Mouse (Mus musculus) layer of hippocampus, adult 2 months (tissue): ENCODE results near the gene Map3k6. TPM values are rescaled to one million over a fixed set of nuclear protein-coding genes. Genes with fewer than 3 reads are reported as not detected.

Experiments used
- DNase-seq, 2 experiments: peaks; one replicate each; pipeline ENCODE4 v3.0.0; 2022; ENCODE audit warnings: low spot score in 2 of 2
- H3K27ac ChIP-seq: fragments of 200-600 bp; 2 replicates; pipeline ENCODE4 v1.8.1; 2022
- H3K4me3 ChIP-seq: fragments of 200-600 bp; 2 replicates; pipeline ENCODE4 v1.8.1; 2022; ENCODE audit warnings: mild to moderate bottlenecking
- CTCF ChIP-seq: fragments of 200-600 bp; conservative IDR thresholded peaks from 2 replicates; pipeline ENCODE4 v1.8.1; 2022; ENCODE audit warnings: antibody characterized with exemption, mild to moderate bottlenecking, moderate library complexity
- microRNA-seq, 2 experiments: library from miRNA; unstranded; fragments of <30 nt; microRNA quantifications; one replicate each; pipeline ENCODE4 v1.2.0; 2021
- total RNA-seq, 2 experiments: library from RNA; stranded (reverse); gene quantifications; 2 replicates each; pipeline ENCODE4 v1.2.3; 2021

Gene Map3k6
- total RNA-seq, 2 experiments from 2014 or later = 5.8 to 10.5 TPM

GRCm38 (mm10) chr4:133286476-133287077, 46.0 kb downstream of the Map3k6 start:
- Histone ChIP-seq H3K27ac (no peak overlapping the region), H3K4me3 (no peak overlapping the region)
- no peak for DNase-seq
- no peak for TF ChIP-seq CTCF

GRCm38 (mm10) chr4:133291255-133291654, 50.6 kb downstream of the Map3k6 start:
- no peak overlapping the region for H3K4me3 ChIP-seq
- DNase-seq = no peak
- TF ChIP-seq CTCF = no peak
- H3K27ac ChIP-seq = no peak overlapping the region

GRCm38 (mm10) chr4:133292405-133292804, 51.8 kb downstream of the Map3k6 start:
- Histone ChIP-seq H3K27ac (no peak overlapping the region), H3K4me3 (no peak overlapping the region)
- no peak for TF ChIP-seq CTCF
- no peak for DNase-seq

- Histone ChIP-seq H3K27ac (no peak overlapping the region), H3K4me3 (no peak overlapping the region)
- no peak for DNase-seq
- no peak for TF ChIP-seq CTCF
These were observed 52.6 kb downstream of the Map3k6 start for GRCm38 (mm10) chr4:133292901-133293843.

GRCm38 (mm10) chr4:133294084-133294483, 53.5 kb downstream of the Map3k6 start:
- DNase-seq = no peak
- Histone ChIP-seq H3K27ac (no peak overlapping the region), H3K4me3 (no peak overlapping the region)
- no peak for TF ChIP-seq CTCF

GRCm38 (mm10) chr4:133297360-133297759, 56.7 kb downstream of the Map3k6 start:
- DNase-seq = no peak
- no peak overlapping the region for H3K4me3 ChIP-seq
- H3K27ac ChIP-seq = peak overlapping the region; percentile 83
- TF ChIP-seq CTCF = no peak

GRCm38 (mm10) chr4:133297801-133298238, 57.2 kb downstream of the Map3k6 start:
- peak; percentile 81 to 83 for DNase-seq
- peak overlapping the region; percentile 83 for H3K27ac ChIP-seq
- no peak overlapping the region for H3K4me3 ChIP-seq
- TF ChIP-seq CTCF = peak; percentile 99

GRCm38 (mm10) chr4:133298516-133299365, 58.1 kb downstream of the Map3k6 start:
- peak; percentile 61 to 67 for DNase-seq
- TF ChIP-seq CTCF = no peak
- peak overlapping the region; percentile 83 for H3K27ac ChIP-seq
- H3K4me3 ChIP-seq = no peak overlapping the region

- no peak for TF ChIP-seq CTCF
- no peak overlapping the region for H3K4me3 ChIP-seq
- peak overlapping the region; percentile 83 for H3K27ac ChIP-seq
- peak; percentile 68 to 78 for DNase-seq
These were observed 59.1 kb downstream of the Map3k6 start for GRCm38 (mm10) chr4:133299701-133300100.

- no peak overlapping the region for H3K4me3 ChIP-seq
- TF ChIP-seq CTCF = no peak
- peak overlapping the region; percentile 83 for H3K27ac ChIP-seq
- no peak for DNase-seq
These were observed 59.8 kb downstream of the Map3k6 start for GRCm38 (mm10) chr4:133300421-133300820.

GRCm38 (mm10) chr4:133301802-133302201, 61.2 kb downstream of the Map3k6 start:
- H3K27ac ChIP-seq = peak overlapping the region; percentile 63
- H3K4me3 ChIP-seq = no peak overlapping the region
- peak; percentile 97 for TF ChIP-seq CTCF
- DNase-seq = peak; percentile 61 to 78

Small RNA genes lying within 50 kb of the gene (microRNA-seq; reads per million reads assigned to microRNA genes)
- 2.0 to 2.9 reads per million in 2 experiments for gene Mir7017

Other genes with a start within 250 kb of the Map3k6 start
- 100 to 1,000 TPM; 108 to 113 TPM for gene Ahdc1, start 229.6 kb upstream of the Map3k6 start, total RNA-seq
- 10 to 100 TPM; 32.0 to 33.1 TPM for gene Wasf2, start 110.3 kb upstream of the Map3k6 start, total RNA-seq
- gene Cd164l2, start 28.7 kb upstream of the Map3k6 start, total RNA-seq = 1 to 10 TPM; 2.3 to 4.2 TPM
- 1 to 10 TPM; 5.0 to 5.3 TPM for gene Gpr3, start 28.3 kb upstream of the Map3k6 start, total RNA-seq
- gene Sytl1, start 22.3 kb downstream of the Map3k6 start, total RNA-seq = under 1 TPM; 0.20 to 0.34 TPM
- 10 to 100 TPM; 89.1 to 94.4 TPM for gene Tmem222, start 37.0 kb downstream of the Map3k6 start, total RNA-seq
- 10 to 100 TPM; 78.8 to 82.5 TPM for gene Wdtc1, start 112.7 kb downstream of the Map3k6 start, total RNA-seq
- gene Slc9a1, start 128.9 kb downstream of the Map3k6 start, total RNA-seq = 10 to 100 TPM; 59.1 to 63.4 TPM
- gene Tent5b, start 239.3 kb downstream of the Map3k6 start, total RNA-seq = not detected